Mouse (Mus musculus) hindlimb bud, embryonic 11.5 days (tissue): ENCODE measurements around the gene Cped1.
A peak's percentile ranks its signal among the peaks of the same experiment; 100 is the strongest.
"Not testable (repeated sequence)": the region's sequence is repeated elsewhere in the genome, so short reads cannot be mapped to it uniquely, and the experiment has no call there.

Experiments used
- DNase-seq: peaks from one replicate; pipeline ENCODE4 v3.0.0-alpha.2; 2012; ENCODE audit warnings: low read depth, low spot score; ENCODE audit errors: extremely low spot score

Cped1 gene

DNA sequence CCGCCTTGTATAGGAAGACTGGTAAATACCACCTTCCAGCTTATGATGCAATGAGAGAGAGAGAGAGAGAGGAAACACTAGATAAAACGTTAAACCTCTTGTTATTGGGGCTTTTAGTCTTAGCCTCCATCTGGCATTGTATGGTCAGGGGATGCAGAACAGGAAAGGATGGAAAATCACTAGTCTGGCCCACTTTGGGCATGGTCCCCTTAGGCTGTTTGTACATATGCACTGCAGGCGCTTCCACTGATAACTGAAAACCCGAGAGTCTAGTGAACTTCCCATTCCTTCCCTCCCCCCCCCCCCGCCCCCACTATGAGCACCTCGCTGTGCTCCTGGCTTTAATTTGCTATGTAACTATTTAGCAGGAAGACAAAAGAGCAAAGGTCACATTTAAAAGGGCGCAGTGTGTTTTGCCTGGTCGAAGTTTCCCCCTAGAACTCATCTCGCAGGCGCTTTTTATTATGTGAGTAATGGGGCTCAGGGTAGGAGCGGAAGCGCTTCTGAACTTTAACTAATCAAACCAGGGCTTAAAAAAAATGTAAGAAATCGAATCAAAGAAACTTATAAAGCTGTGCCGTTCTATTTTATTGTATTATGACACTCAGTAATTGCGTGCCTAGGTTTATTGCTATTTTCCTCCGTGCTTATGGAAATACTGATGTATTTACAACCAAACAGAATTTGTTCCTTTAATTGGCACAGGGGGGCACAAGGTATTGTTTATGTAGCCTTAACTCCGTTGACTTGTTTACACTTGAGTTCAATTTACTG is 40.1 kb downstream of the Cped1 start:
- peak; percentile 92 for DNase-seq

DNA sequence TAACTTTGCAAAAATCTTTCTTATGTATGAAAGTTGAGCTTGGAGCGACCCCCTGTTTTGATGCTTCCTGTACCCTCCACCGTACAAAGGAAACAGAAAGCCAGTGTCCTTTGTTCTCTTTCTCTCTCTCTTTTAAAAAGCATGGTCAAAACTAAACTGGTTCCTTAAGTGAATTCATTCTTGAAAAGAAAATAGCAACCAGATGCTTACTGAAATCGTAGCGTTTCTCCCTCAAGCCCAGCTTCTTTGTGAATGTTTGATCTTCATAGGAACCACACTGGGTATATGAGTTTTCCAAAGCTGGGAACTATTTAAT is 40.6 kb downstream of the Cped1 start:
- DNase-seq, result peak; percentile 77

DNA sequence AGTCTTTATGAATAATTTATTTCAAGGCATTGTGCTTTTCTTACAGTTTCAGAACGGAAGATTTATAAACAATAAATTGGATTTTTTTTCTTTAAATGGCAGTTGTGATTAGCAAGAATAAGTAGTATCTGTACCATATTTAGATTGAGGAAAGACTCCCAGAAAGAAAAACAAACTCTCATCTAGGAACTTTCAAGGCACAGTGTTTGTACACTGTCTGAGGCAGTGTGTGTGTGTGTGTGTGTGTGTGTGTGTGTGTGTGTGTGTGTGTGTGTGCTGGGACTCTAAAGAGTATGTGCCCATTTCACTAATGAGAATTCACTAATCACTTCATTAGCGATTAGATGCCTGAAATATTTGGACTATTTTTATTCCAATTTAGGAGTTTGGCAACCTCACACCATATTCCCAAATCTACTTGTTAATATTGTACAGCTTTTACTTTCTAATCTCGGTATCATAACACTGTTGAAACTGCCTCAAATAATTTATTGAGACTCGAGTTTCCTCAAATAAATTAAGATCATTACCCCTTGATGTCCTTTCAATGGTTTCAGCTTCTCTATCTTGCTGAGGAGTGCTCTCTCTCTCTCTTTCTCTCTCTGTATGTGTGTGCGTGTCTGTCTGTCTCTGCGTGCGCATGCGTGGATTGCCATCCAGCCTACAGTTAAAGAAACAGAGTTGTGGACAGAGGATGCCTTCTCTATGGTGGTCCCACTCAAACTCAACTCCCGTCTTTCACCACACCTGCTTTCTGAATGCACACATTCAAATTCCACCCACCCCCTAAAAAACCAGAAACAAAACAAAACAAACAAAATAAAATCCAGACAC is 41.3 kb downstream of the Cped1 start:
- DNase-seq, result no peak

DNA sequence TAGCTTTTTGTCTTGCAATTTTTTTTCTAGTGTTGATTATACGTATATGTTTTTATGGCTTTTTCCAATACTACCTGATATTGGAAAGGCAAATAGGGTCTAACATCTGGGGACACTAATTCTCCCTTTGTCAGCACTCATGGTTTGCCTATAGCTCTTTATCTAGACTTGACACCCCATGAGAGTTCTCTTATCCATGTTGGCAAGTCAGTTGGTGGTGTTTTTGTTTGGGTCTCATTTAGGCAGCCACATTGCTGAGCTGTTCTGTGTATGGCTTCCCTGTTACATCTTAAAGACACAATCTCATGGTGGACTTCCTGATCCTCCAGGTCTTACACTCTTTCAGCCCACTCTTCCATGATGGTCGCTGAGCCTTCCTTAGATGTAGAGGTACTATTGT is 42.1 kb downstream of the Cped1 start:
- DNase-seq, result no peak

DNA sequence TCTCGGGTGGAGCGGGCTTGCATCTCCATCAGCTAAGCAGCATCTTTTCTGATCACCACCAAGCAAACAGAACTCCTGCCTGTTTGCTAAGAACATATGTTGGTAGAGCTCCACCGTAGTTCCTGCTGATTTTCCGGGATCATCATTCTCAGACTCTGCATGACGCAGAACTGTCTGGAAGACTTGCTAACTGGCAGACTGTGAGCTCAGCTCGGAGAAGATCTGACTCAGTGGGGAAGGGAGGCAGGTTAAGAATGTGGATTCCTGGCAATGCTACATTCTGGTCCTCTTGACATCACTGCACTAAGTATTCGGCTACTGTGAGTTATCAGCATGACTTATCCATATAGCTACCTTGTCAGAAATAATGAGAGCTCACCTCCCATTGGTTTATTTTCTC is 44.7 kb downstream of the Cped1 start:
- no peak for DNase-seq

DNA sequence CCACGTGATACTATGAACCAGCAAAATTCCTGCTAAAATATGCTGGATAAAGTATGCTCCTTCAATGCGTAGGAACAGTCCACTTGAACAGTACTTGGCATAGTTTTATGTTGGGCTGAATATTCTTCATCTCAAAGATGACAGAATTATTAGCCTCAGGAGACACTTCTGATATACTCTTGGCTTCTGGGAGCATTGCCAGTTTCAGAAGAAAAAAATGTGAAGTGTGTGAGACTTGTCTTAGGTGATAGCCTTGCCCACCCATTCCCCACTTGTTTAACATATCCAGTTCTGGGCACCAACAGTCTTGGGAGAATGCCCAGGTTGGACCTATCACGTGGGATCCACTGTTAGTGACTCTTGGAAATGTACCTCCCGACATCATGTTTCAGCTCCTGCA is 47.5 kb downstream of the Cped1 start:
- DNase-seq, result no peak

DNA sequence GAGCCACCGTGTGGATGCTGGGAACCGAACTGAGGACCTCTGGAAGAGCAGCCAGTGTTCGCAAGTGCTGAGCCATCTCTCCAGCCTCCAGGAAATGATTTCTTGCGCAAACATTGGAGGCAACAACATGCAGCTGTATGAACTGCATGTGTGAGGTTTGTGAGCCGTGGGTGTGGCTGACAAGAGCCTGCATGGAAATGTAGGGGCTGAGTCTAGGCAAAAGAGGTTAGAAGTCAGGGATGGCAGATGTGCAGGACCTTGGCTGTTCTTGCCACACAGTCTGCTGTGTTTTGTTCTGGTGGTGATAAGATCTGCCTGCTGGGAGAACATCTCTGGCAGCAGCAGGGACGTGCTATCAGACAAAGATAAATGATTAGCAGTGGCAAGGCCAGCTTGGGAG is 49.7 kb downstream of the Cped1 start:
- no peak for DNase-seq

DNA sequence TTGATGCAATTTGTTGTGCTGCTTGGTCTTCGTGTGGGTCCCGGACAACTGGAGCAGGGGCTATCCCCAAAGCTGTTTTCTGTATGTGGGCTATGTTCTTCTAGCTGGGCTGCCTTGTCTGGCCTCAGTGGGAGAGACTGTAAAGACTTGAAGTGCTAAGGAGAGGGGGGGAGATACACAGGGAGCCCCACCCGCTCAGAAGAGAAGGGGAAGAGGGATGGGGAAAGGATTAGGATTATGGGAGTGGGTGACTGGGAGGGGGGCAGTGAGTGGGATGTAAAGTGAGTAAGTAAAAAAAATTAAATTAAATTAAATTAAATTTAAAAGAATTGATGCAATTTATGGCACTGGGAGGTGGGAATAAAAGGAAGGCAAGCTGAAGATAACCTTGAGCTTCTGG is 50.2 kb downstream of the Cped1 start:
- no peak for DNase-seq

- DNase-seq, result no peak
These were observed 50.7 kb downstream of the Cped1 start for GRCm38 (mm10) chr6:22036396-22036795.

DNA sequence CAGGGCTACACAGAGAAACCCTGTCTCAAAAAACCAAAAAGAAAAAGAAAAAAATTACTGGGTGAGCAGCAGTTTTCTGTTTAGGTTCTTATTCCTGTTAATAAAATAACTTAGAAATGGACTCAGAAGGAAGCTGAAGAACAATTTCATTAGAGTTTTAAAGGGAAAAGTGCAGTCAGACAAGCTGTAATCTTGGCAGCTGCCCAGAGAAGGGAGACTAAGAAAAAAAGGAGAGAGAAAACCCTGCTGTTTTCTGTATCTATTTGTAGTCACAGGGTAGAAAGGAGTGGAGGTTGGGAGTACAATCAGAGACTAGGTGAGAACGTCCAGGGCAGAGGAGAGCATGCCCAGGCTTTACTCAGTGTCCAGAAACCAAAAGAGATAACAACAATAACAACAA is 51.2 kb downstream of the Cped1 start:
- DNase-seq, result no peak

GRCm38 (mm10) chr6:22037441-22038050 is 51.8 kb downstream of the Cped1 start:
- no peak for DNase-seq

GRCm38 (mm10) chr6:22039666-22040065 is 54.0 kb downstream of the Cped1 start:
- not testable (repeated sequence) for DNase-seq

DNA sequence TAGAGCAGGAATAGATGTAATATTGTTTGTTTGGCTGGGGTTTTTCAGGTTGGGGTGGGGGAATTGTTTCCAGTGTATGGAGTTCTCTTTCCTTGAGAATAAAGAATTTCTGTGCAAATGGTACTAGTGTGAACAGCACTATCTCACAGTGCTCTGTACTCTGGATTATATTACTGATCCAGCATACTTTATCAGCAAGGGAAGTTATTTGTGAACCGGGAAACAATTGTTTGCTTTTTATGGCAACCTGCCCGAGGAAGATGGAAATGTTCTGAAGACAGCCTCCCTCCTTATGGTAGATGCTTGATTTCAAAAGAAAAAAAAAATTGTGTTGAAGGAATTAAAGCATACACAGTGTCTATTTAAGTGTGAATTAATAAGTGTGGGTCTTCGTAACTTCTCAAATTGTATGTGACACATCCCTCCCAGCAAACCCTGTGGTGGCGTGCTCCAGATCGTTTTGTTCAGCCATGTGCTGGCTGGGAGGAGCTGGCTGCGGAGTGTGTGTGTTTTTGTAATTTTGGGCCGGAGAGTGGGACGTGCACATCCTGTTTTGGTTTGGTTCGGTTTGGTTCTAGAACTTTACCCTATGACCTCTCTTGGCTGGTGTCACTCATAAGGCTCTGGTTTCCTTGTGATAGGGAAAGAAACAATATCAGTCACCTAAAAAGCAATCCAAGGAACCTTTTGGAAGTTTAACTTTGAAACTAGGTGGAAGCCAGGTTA is 59.3 kb downstream of the Cped1 start:
- DNase-seq, result no peak

DNA sequence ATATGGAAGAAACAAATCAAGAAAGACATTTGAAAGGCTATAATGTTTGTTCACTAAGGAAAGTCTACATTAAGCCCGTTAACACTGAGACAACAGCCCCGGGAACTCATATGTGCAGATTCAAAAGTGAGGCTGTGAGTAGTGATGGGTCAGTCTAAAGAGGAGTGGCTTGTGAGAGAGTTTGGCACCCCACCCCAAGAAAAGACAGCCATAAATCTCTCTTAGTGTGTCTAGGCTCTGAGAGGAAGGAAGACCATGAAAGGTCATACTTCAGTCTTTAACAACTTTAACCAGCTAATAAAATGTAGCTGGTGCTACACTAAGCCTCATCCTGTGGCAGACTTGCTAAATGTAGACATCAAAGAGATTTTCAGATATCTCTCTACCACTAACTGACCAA is 61.4 kb downstream of the Cped1 start:
- DNase-seq, result no peak

DNA sequence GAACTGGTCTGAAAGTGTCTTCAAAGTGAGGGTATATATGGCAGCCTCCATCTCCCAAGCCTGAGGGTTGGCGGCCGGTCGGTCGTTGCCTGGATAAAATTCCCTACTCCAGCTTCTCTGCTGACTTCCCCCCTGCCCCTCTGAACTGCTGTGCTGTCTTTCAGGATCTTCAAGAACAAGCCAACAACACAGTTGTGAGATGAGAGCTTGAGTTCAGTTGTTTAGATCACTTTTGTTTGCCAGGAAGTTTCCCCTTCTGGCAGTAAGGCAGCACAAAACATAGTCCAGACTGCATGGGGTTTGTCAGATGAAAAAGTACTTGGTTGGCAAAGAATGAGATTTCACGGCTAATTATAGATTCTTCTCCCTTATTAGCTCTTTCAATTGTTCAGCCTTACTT is 63.4 kb downstream of the Cped1 start:
- no peak for DNase-seq

DNA sequence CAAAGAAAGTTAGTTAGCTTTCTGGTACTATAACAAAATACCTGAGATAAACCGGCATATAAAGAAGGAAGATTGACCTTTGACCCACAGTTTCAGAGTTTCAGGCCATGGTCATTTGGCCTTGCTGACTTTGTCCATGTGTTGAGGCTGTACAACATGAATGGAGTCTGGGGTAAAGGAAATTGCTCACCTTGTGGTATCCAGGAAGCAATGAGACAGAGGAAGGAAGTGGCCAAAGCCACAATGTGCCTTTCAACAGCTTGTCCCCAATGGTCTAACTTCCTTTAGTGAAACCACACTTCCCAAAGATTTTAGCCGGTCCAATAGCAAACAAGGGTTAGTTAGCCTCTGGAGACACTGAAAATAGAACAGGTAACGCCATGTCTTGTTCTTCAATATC is 65.8 kb downstream of the Cped1 start:
- no peak for DNase-seq

- no peak for DNase-seq
These were observed 67.3 kb downstream of the Cped1 start for GRCm38 (mm10) chr6:22053014-22053413.

- DNase-seq, result no peak
These were observed 78.6 kb downstream of the Cped1 start for GRCm38 (mm10) chr6:22064341-22064740.

- no peak for DNase-seq
These were observed 85.0 kb downstream of the Cped1 start for GRCm38 (mm10) chr6:22070603-22071322.

GRCm38 (mm10) chr6:22071323-22071840 is 85.7 kb downstream of the Cped1 start:
- no peak for DNase-seq

DNA sequence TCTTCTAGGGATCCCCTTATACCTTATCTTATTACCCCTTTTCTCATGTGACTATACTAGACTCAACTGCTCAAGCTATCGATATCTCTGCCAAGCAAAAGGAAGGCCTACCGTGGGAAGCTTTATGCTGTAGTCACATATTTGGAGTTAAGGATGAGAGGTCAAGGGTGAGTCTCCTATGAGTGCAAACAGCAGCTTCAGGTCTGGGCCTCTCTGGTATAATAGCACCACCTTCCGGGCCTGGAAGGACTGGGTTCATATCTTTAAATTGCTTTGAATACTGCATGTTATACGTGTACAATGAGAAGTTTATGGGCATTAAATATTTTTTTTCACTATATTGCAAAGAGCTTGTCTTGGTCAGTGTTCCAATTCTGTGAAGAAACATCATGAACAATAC is 87.0 kb downstream of the Cped1 start:
- no peak for DNase-seq
